Mouse (Mus musculus): ENCODE measurements around the gene Col16a1. TPM values are rescaled to one million over a fixed set of nuclear protein-coding genes. Genes with fewer than 3 reads are reported as not detected.

The Col16a1 gene
- polyA plus RNA-seq (2012; rRNA removed), result 74.1 and 98.7 TPM in 2 replicates

DNA sequence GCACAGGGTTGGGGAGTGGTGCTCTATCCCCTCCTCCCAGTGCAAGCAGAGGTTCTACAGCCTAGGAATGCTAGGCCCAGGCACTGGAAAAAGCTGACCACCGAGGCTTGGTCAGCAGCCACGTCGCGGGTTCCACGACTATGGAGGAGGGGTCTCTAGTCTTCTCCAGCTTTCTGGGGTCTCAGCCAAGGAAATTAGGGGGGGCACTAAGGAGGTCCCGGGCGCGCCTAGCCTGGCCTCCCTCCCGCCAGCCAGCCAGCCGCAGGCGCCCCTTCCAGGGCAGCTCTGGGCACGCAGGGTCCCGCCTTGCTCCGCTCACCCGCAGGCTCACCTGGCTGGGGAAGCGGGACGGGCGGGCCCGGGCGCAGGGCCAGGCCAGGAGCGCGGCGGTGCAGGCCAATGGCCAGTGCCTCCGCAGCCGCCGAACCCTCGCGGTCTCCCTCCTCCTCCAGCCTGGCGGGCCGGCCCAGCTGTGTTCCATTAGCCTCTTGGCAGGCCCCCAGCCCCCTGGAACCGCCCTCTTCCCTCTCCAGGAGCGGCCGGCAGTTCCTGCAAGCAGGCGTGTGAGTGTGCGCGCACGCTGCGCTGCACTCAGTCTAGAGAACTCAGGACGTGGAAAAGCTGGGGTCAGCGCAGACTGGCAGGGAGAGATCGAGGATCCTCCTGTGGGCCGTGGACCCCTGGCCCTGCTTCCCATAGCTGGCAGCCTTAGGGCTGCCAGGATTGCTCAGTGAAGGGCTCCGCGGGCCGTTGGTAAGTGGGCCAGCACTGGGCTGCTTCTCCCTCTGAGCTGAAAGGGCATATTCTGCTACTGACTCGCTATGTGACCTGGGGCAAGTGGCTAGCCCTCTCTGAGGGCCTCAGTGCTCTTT is at the start of gene Col16a1:
Gene Col16a1 (plus strand): TSS at position 510 of the 872 bp plus-strand sequence.

DNA sequence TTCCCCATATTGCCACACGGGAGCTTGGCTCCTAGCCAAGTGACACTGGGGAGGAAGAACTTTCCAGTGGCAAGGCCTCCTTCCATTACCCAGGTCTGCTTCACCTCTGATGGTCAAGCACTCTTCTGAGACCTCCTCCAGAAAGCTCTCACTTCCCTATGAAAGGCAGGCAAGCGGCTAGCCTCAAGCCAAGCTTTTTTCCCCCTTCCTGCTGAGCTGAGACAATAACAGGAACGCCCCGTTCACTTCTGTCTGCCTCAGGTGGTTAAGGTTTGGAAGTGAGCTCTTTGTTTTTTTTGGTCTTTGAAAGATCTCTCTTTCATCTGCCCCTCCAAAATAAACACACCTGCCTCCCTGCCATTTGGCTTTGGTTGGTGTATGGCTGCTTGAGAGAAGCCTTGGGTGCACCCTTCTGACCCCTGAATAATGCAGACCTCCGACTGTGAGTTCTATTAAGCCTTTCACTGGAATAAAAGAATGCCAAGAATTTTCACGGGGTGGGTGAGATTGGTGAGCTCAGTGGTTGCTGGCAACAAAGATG is 54.5 kb downstream of the Col16a1 start, which contains the start of gene Pef1:
Gene Pef1 (plus strand): TSS at position 448 of the 541 bp plus-strand sequence.

DNA sequence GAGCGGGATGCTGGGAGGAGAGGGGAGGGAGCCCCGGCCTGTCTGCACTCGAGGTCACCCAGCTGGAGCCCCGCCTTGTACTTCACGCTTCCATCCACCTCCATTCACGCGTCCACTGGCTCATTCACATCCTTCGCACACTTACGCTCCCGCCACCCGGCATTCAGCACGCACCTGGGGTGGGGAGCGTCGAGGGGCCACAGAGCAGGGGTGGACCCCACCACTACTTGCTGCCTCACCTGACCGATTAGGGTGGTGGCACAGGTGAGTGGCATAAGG is 91.5 kb downstream of the Col16a1 start, which contains the start of gene Hcrtr1:
Gene Hcrtr1 (minus strand): TSS at position 146 of the 279 bp plus-strand sequence.

Other genes starting within 250 kb of the Col16a1 start
- 41.4 and 43.0 TPM in 2 replicates for gene Ptp4a2, start 236.6 kb upstream of the Col16a1 start, polyA plus RNA-seq (2012; rRNA removed)
- 2.9 and 5.0 TPM in 2 replicates for gene Spocd1, start 118.6 kb upstream of the Col16a1 start, polyA plus RNA-seq (2012; rRNA removed)
- 25.4 and 34.0 TPM in 2 replicates for gene Adgrb2, start 63.0 kb upstream of the Col16a1 start, polyA plus RNA-seq (2012; rRNA removed)
- gene Pef1, start 54.7 kb downstream of the Col16a1 start, polyA plus RNA-seq (2012; rRNA removed), result 132 and 135 TPM in 2 replicates
- gene Hcrtr1, start 91.5 kb downstream of the Col16a1 start, polyA plus RNA-seq (2012; rRNA removed), result 1.1 and 2.0 TPM in 2 replicates
- 120 and 135 TPM in 2 replicates for gene Tinagl1, start 127.3 kb downstream of the Col16a1 start, polyA plus RNA-seq (2012; rRNA removed)
- gene Gm853, start 174.6 kb downstream of the Col16a1 start, polyA plus RNA-seq (2012; rRNA removed), result not detected in 2 replicates
- gene Serinc2, start 231.4 kb downstream of the Col16a1 start, polyA plus RNA-seq (2012; rRNA removed), result 40.8 and 41.5 TPM in 2 replicates

Measured in ovary, adult 2 months (tissue).